ENCODE assay signal across 14 mouse cellular contexts in genomic region chr17:44136018-44136417, GRCm38 (mm10). TPM values are rescaled to one million over a fixed set of nuclear protein-coding genes. Genes with fewer than 3 reads are reported as not detected.
A peak's percentile ranks its signal among the peaks of the same experiment; 100 is the strongest.
DNase-seq lines count a peak whose midpoint lies in the region; ATAC-seq and TF ChIP-seq lines count a peak whose summit lies in the region.
"Had no signal": no experiment of that assay in that cellular context is flagged by ENCODE, and none has a peak within 500 bp of the region (broad histone marks: within the 10 kb centered on the region; RNA-seq: fewer than 3 reads in every experiment).

No protein-coding gene starts in this region.

- H3K9me3 ChIP-seq in heart, embryonic 10.5 days, result no peaks in the 10 kb centered on the region
- H3K9me3 ChIP-seq in kidney, embryonic 15.5 days (replicated peaks), result no peaks in the 10 kb centered on the region
- H3K9me3 ChIP-seq in stomach, embryonic 16.5 days (replicated peaks; ENCODE audit: control insufficient read depth, low read length), result no peaks in the 10 kb centered on the region
- no peaks in the 10 kb centered on the region for H3K9me3 ChIP-seq in stomach, postnatal 0 days (ENCODE audit: control insufficient read depth, low read length)
- H3K9me3 ChIP-seq: forebrain, embryonic 13.5 days; hindbrain, embryonic 12.5 days; limb, embryonic 10.5 days had no signal

- H3K4me3 ChIP-seq in heart, embryonic 10.5 days, result peak overlapping the region; percentile 33; the same call in 1 of the 2 replicates
- no peak overlapping the region for H3K4me3 ChIP-seq in kidney, embryonic 15.5 days (replicated peaks)
- H3K4me3 ChIP-seq in stomach, embryonic 16.5 days (replicated peaks; ENCODE audit: low read length), result no peak overlapping the region
- no peak overlapping the region for H3K4me3 ChIP-seq in stomach, postnatal 0 days (ENCODE audit: low read depth, low read length)
- H3K4me3 ChIP-seq: forebrain, embryonic 13.5 days; hindbrain, embryonic 12.5 days; limb, embryonic 10.5 days had no signal

- H3K9ac ChIP-seq in kidney, embryonic 15.5 days, result no peak overlapping the region
- H3K9ac ChIP-seq in stomach, embryonic 16.5 days (ENCODE audit: low read length), result no peak overlapping the region
- no peak overlapping the region for H3K9ac ChIP-seq in stomach, postnatal 0 days (ENCODE audit: low read length)
- H3K9ac ChIP-seq: forebrain, embryonic 13.5 days; hindbrain, embryonic 12.5 days had no signal

- H3K4me1 ChIP-seq in heart, embryonic 10.5 days, result peaks cover 5% of the 10 kb centered on the region; the same call in 1 of the 2 replicates
- H3K4me1 ChIP-seq in kidney, embryonic 15.5 days, result peaks cover 16% of the 10 kb centered on the region; the same call in 1 of the 2 replicates
- H3K4me1 ChIP-seq in stomach, embryonic 16.5 days (ENCODE audit: control insufficient read depth, insufficient read depth, low read length), result no peaks in the 10 kb centered on the region
- H3K4me1 ChIP-seq in stomach, postnatal 0 days (replicated peaks; ENCODE audit: control insufficient read depth, insufficient read depth), result no peaks in the 10 kb centered on the region
- H3K4me1 ChIP-seq: forebrain, embryonic 13.5 days; hindbrain, embryonic 12.5 days; limb, embryonic 10.5 days had no signal

- WGBS in heart, embryonic 10.5 days, result 36% methylated on average over 8 of the region's 8 CpGs
- WGBS in kidney, embryonic 15.5 days, result 63% methylated on average over 8 of the region's 8 CpGs
- 44% methylated on average over 8 of the region's 8 CpGs for WGBS in stomach, embryonic 16.5 days
- 41% methylated on average over 8 of the region's 8 CpGs for WGBS in stomach, postnatal 0 days

- peak overlapping the region; percentile 31 for H3K4me2 ChIP-seq in kidney, embryonic 15.5 days
- peak overlapping the region; percentile 21; the same call in 1 of the 2 replicates for H3K4me2 ChIP-seq in stomach, embryonic 16.5 days (ENCODE audit: low read depth, low read length)
- H3K4me2 ChIP-seq in stomach, postnatal 0 days (replicated peaks; ENCODE audit: low read depth), result no peak overlapping the region
- H3K4me2 ChIP-seq: forebrain, embryonic 13.5 days; hindbrain, embryonic 12.5 days had no signal

- TF ChIP-seq CTCF in stomach, postnatal 0 days (IDR thresholded peaks at IDR 0.05; ENCODE audit: low read depth), result no peak

- no peak for TF ChIP-seq EP300 in stomach, postnatal 0 days (optimal IDR thresholded peaks at IDR 0.05)

- DNase-seq in heart, embryonic 10.5 days (ENCODE audit: low spot score), result no peak
- DNase-seq in heart, postnatal 14 days, result no peak
- no peak for DNase-seq in kidney, postnatal 4 days
- DNase-seq in stomach, postnatal 0 days (ENCODE audit: low spot score), result no peak
- no peak for DNase-seq in urinary bladder, postnatal 14 days (ENCODE audit: low spot score)
- DNase-seq: adrenal gland, adult 8-10 months; cerebellum, adult 2 months; kidney, postnatal 14 days had no signal

- H3K27me3 ChIP-seq in heart, embryonic 10.5 days (ENCODE audit: insufficient read depth, poor library complexity, severe bottlenecking), result peaks cover 16% of the 10 kb centered on the region; the same call in 1 of the 2 replicates
- H3K27me3 ChIP-seq in kidney, embryonic 15.5 days, result 0 out of 2 replicates have a peak, but pooled peaks cover 7% of the 10 kb centered on the region
- H3K27me3 ChIP-seq in stomach, embryonic 16.5 days (ENCODE audit: control insufficient read depth, insufficient read depth, low read length), result no peaks in the 10 kb centered on the region; the same call in 1 of the 2 replicates
- H3K27me3 ChIP-seq in stomach, postnatal 0 days (ENCODE audit: control insufficient read depth, insufficient read depth, low read length), result no peaks in the 10 kb centered on the region
- H3K27me3 ChIP-seq: forebrain, embryonic 13.5 days had no signal

- intact Hi-C loops in heart, postnatal 14 days (cut with DNase I), result no loop called here

- no peaks in the 10 kb centered on the region for H3K36me3 ChIP-seq in heart, embryonic 10.5 days
- H3K36me3 ChIP-seq in kidney, embryonic 15.5 days, result no peaks in the 10 kb centered on the region
- H3K36me3 ChIP-seq in stomach, embryonic 16.5 days (ENCODE audit: control insufficient read depth, insufficient read depth, low read length), result no peaks in the 10 kb centered on the region
- no peaks in the 10 kb centered on the region for H3K36me3 ChIP-seq in stomach, postnatal 0 days (ENCODE audit: control insufficient read depth, insufficient read depth, low read length)
- H3K36me3 ChIP-seq: hindbrain, embryonic 12.5 days; limb, embryonic 10.5 days had no signal

- no peak overlapping the region for H3K27ac ChIP-seq in heart, embryonic 10.5 days
- no peak overlapping the region for H3K27ac ChIP-seq in kidney, embryonic 15.5 days
- no peak overlapping the region for H3K27ac ChIP-seq in stomach, embryonic 16.5 days (ENCODE audit: low read length)
- no peak overlapping the region for H3K27ac ChIP-seq in stomach, postnatal 0 days (replicated peaks)
- H3K27ac ChIP-seq: forebrain, embryonic 13.5 days; hindbrain, embryonic 12.5 days; limb, embryonic 10.5 days had no signal

- no peak for ATAC-seq in kidney, embryonic 15.5 days (replicated peaks; ENCODE audit: low FRiP score)
- no peak for ATAC-seq in stomach, embryonic 16.5 days (ENCODE audit: insufficient read depth, low FRiP score)
- no peak for ATAC-seq in stomach, postnatal 0 days (ENCODE audit: low FRiP score, low TSS enrichment)
- no peak for ATAC-seq in frontal cortex, adult (ENCODE audit: low TSS enrichment)
- ATAC-seq: forebrain, embryonic 13.5 days had no signal

RNA-seq across cellular contexts. Expression of gene Enpp4, which starts 30.4 kb away (rescaled TPM):
- polyA plus RNA-seq in heart, embryonic 10.5 days (2016; fragmentation: Nextera tagmentation; extraction: Ambion mirVana), result 6.3 and 6.6 TPM in 2 replicates
- total RNA-seq in heart, postnatal 14 days (2021), result 10 to 100 TPM; 16.3 to 17.7 TPM
- polyA plus RNA-seq in kidney, embryonic 15.5 days (2015; fragmentation: Nextera tagmentation; extraction: Ambion mirVana), result 4.5 and 4.9 TPM in 2 replicates
- polyA plus RNA-seq in stomach, embryonic 16.5 days (2015; fragmentation: Nextera tagmentation; extraction: Ambion mirVana), result 5.5 and 5.9 TPM in 2 replicates
- polyA plus RNA-seq in stomach, postnatal 0 days (2015; fragmentation: Nextera tagmentation; extraction: Ambion mirVana), result 4.4 and 5.0 TPM in 2 replicates

RNA-seq across cellular contexts. Expression of gene Clic5, which starts 52.4 kb away (rescaled TPM):
- 3.3 and 5.7 TPM in 2 replicates for polyA plus RNA-seq in heart, embryonic 10.5 days (2016; fragmentation: Nextera tagmentation; extraction: Ambion mirVana)
- 10 to 100 TPM; 91.9 to 92.5 TPM for total RNA-seq in heart, postnatal 14 days (2021)
- 7.5 and 7.6 TPM in 2 replicates for polyA plus RNA-seq in kidney, embryonic 15.5 days (2015; fragmentation: Nextera tagmentation; extraction: Ambion mirVana)
- polyA plus RNA-seq in stomach, embryonic 16.5 days (2015; fragmentation: Nextera tagmentation; extraction: Ambion mirVana), result 7.3 and 9.1 TPM in 2 replicates
- polyA plus RNA-seq in stomach, postnatal 0 days (2015; fragmentation: Nextera tagmentation; extraction: Ambion mirVana), result 3.7 and 4.8 TPM in 2 replicates

RNA-seq across cellular contexts. Expression of gene Enpp5, which starts 57.4 kb away (rescaled TPM):
- polyA plus RNA-seq in heart, embryonic 10.5 days (2016; fragmentation: Nextera tagmentation; extraction: Ambion mirVana), result 8.8 and 11.1 TPM in 2 replicates
- 10 to 100 TPM in 1 of 2 experiments, 1 to 10 TPM in 1; 9.0 to 10.3 TPM for total RNA-seq in heart, postnatal 14 days (2021)
- 19.8 and 20.9 TPM in 2 replicates for polyA plus RNA-seq in kidney, embryonic 15.5 days (2015; fragmentation: Nextera tagmentation; extraction: Ambion mirVana)
- polyA plus RNA-seq in stomach, embryonic 16.5 days (2015; fragmentation: Nextera tagmentation; extraction: Ambion mirVana), result 33.2 and 37.1 TPM in 2 replicates
- 18.7 and 21.3 TPM in 2 replicates for polyA plus RNA-seq in stomach, postnatal 0 days (2015; fragmentation: Nextera tagmentation; extraction: Ambion mirVana)
